Mouse (Mus musculus) natural killer cell, adult 2 months (primary cell): ENCODE results near the gene Rsph3a.
"Not testable (repeated sequence)": the region's sequence is repeated elsewhere in the genome, so short reads cannot be mapped to it uniquely, and the experiment has no call there.

Experiments
- DNase-seq, 2 experiments: peaks; one replicate each; pipeline ENCODE4 v3.0.0; 2022; ENCODE audit warnings: low spot score in 2 of 2

Rsph3a gene

DNA sequence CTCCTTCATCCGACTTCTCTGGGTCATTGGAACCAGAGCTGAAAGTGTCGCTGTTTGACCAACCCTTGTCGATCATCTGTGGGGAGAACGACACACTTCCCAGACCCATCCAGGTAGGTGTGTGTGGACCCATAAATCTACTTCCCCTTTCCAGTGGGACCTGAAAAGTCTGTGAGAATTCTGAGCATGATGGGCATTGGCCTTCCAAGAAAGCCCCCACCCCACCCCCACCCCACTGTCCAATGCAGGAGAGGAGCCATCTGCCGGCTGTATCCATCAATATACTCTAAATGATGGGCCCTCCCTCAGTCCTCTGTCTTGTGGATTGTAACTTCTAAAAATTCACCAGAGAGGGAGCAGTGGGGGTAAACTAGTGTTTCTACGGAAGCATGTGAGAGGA, 16.8 kb upstream of the Rsph3a start:
- no peak for DNase-seq

DNA sequence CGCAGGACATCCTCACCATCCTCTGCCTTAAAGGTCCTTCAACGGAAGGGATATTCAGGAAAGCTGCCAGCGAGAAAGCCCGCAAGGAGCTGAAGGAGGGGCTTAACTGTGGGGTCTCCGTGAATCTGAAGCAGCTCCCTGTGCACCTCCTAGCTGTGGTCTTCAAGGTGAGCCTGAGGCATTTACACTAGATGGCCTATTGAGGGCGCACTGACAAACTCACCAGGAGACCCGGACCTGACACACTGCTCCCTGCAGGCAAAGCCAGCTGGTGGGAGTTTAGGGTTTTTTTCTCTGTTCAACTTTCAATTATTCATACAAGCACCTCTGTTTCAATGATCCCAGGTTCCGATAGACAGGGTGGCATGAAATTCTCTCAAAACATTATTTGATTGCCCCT, 16.1 kb upstream of the Rsph3a start:
- DNase-seq: no peak

DNA sequence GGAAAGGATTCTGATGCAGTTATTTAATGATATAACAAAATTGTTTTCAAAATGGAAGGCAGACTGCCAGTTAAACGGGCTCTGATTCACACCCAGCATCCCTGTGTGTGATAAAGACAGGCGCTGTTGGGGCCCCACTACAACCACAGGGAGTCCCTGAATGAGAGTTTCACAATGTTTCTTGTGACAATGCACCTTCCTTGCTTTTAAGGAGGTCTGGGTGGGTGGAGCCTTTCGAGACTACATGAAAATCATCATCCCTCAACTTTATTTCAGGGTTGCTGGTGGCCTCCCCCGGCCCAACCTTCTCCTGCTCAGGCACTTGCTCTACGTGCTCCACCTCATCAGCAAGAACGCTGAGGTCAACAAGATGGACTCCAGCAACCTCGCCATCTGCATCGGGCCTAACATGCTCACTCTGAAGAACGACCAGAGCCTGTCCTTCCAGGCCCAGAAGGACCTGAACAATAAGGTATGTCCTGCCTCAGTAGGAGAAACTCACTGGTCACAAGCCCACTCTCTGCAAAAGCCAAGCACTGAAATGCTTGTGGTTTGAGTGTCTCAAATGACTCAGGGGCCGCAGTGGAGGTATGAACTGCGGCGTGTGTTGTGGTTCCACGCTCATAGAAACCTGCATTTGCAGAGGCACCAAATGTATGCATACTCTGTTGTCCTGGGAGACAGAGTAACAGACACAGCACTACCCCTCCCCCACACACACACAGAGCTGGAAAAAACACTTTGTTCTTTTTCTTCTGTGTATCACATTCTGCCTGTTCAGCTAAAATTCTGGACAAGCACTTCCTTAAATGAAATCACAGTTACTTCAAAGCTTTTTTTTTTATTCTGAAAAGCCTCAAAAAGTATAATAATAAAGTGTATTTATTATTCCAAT, 14.1 kb upstream of the Rsph3a start:
- peak; percentile 33 to 54 for DNase-seq

DNA sequence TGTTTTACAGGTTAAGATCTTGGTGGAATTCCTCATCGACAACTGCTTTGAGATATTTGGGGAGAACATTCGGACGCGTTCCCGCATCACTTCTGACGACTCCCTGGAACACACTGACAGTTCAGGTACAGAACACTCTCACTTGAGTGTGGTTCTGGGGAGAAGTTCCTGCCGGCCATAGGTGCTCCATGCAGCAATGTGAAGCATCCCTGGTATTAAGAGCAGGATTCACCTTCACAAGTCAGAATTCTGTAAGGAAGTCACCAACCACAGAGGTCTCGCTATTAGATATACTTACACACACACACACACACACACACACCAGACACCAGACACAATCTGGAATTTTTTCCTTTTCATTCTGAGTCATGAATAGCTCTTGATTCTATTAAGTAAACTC, 13.3 kb upstream of the Rsph3a start:
- DNase-seq: not testable (repeated sequence)

DNA sequence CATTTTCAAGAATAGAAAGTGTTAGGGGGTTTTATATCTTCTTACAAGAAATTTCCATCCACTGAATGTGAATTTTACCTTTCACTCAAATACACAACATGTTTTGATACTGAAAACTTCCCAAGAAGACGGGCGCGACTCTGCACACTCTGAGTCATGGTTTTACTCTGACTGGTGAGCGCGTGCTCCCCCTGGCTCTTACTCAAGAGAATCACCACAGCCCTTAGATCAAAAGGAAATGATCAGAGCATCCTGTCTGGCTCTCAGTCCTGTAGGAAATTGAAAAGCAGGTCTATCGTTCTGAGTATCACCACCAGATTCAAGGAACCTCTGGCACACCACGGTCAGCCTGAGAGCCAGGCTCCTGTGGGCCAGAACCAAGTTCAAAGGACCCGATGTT, 5.8 kb upstream of the Rsph3a start:
- peak; percentile 57 to 66 for DNase-seq

DNA sequence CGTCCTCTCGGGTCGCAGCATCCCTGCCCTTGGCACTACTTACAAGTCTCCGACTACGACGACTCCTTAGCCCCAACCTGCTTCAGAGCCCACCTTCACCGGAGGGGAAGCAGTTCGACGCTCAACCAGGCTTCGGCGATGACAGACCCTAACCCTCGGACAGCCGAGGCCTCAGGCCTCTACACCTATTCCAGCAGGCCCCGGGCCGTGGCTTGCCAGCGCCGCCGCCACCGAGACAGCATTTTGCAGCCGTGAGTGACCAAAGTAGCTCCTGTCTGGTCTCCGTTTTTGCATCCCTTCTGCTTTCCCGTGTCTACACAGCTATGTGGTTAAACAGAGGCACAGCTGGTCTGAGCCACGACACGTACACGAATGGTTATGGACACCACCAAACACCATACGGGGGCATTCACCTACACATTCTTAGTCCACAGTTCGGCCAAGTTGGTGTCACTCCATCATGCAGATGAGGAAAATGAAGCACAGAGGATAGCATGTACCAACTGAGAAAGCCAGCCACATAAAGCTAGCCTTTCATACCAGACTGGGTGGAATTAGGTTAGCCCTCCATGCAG, 726 bp downstream of the Rsph3a start:
- DNase-seq: not testable (repeated sequence)

DNA sequence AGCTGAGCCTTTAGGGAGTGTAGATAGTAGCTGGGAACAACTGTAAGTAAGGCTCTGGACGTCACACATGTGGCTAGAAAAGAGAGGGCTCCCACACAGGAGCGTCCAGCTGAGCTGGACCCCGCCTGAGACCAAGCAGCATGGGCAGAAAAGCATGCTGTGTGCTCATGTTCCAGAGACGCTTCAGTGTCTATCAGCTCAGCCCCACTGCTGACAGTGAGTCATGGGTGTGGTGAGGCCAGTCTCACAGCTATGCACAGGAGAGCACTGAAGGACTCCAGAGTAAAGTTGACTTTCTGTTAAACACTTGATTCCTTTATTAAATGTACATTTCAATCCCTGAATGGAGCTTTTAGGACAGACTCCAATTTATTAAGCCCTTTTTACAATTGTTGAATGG, 5.9 kb downstream of the Rsph3a start:
- not testable (repeated sequence) for DNase-seq

DNA sequence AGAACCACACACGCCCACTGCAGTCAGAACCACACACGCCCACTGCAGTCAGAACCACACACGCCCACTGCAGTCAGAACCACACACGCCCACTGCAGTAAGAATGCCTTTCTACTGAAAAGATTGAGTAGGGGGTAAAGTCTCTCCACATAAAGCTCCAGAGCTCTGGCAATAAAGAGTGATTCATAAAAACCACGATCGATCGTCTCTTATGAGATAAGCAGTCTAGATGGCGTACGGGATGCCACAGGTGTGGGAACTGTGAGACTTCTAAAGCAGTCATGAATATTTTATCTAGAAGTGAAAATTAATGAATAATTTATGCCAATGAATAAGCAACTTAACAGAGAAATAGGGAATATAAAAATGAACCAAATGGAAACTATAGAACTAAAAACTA, 11.8 kb downstream of the Rsph3a start:
- not testable (repeated sequence) for DNase-seq

DNA sequence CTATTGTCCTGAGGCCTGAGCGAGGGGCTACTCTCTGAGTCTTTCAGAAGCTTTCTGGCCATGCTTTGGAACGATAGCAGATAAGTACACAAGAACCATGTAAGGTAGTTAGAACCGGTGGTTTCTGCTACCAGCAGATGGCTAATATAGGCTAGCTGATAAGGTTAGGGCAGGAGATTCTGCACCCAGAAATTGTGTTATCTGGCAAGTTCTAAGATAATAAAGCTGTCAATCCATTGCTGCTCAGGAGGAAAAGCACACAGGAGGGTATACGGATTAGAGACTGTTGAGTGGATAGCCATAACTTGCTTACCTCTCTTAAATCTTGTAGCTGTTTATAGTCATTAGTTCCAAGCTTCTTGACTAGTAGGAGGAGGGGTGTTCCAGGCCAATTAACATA, 17.9 kb downstream of the Rsph3a start:
- not testable (repeated sequence) for DNase-seq

DNA sequence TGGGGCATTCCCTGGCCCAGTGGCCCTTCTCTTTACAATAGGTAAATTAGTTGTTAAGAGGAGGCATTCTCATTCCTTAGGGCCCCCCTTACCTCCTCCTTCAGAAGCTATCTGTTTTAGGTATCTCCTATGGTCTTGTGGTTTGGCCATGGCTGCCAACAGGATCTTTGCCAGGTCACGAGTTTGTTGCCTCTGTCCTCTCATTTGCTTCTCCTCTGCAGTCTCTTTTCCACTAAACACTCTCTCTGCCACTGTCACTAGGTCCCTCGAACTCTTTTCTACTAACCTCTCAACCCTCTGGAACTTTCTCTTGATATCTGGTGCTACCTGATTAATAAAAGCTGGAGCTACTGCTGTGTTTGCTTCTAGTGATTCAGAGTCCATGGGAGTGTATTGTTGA, 19.0 kb downstream of the Rsph3a start:
- not testable (repeated sequence) for DNase-seq

DNA sequence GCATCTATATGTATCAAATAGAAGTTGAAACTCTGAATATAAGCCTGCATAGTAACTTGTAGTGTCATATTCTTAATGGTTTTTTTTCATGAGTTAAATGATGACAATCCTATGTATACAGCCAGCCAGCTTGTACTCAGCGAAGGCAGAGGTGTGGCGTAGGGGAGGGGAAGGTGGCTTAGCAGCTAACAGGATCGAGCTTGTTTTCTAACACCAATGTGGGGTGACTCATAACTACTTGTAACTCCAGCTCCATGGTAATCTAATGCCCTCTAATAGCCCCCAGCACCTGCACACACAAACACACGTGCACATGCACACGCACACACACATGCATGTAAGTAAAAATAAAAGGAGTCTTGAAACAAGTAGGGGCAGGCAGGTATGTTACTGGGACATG, 23.1 kb downstream of the Rsph3a start:
- not testable (repeated sequence) for DNase-seq

DNA sequence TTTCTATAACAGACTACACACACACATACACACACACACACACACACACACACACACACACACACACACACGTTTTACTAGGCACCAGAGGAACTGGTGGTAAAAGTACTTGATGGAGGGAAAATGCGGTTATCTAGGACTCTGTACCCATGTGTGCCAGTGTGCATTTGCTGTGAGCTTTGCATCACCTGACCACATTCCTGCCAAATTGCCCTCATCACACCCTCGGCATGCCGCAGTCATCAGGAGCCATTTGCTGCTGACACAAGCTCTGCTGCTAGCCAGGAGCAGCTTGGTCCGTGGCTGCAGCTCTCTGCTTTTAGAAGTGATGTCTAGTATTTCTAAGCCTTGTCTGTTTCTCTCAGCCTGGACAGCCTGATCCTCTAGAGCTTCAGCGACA, 24.4 kb downstream of the Rsph3a start:
- not testable (repeated sequence) for DNase-seq

DNA sequence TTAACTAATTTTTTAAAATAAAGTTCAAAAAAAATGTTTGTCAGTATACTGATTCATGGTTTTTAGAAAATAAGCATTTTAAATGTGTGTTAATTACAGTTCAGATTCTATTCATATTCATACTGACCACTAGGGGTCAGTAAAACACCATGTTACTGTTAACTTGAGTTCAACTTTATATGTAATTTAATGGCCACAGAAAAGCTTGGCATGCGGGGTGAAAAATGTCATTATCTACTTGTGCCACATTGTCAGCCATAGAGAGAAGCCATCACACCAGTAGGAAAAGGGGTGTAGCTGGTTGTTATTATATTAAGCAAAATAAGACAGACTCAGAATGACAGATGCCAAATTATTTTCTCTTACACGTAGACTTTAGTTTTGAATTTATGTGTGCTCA, 38.1 kb downstream of the Rsph3a start:
- not testable (repeated sequence) for DNase-seq

DNA sequence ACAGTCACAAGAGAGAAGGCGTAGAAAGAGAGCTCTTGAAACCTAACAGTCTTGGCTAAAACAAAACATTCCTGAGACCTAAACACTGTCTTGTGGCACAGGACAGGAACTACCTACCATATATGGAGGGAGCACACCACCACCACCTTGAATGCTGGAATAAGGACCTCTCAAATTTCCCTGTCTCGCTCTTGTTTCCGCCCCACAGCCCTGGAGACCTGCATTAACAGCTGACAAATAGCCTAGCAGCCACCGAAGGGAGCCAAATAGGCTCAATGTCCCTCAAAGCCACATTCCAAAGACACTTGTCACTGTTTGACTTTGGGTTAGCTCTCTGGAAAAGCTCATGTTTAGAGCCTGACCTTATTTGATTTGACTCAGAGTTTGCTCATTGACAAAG, 40.2 kb downstream of the Rsph3a start:
- not testable (repeated sequence) for DNase-seq

DNA sequence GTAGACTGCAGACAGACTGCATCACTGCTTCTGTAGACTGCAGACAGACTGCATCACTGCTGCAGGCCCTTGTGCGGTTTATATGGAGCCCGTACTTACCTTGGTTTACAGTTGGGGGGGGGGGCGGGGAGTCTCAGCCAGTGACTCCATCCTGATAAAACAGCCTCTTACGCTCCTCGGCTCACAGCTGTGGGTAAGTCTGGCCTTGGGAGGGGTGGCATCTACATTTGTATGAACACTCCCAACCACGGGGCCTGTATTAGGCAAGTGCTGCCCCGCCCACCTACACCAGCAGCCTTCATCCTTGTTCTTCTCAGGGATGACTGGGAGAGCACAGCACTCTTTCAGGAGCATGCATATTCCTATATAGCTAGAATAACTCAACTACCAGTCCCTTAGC, 41.6 kb downstream of the Rsph3a start:
- not testable (repeated sequence) for DNase-seq

DNA sequence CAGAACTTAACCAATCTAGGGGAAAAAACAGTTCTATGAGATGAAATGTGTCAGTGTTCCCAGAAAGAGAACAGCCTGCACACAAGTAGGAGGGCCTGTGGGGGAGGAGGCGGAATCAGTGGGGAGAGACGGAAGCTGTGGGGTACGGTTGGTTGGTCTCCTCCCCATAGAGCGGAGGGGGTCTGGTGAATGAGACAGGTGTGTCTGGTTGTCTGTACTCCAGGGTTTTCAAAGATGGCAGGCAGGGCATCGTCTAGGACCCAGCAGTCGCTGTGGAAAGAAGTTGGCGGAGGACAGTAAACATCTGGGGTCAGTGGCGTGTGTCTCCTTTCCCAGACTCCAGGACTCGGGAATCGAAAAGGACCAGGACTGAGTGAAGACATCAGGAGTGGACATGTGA, 57.8 kb downstream of the Rsph3a start:
- not testable (repeated sequence) for DNase-seq

DNA sequence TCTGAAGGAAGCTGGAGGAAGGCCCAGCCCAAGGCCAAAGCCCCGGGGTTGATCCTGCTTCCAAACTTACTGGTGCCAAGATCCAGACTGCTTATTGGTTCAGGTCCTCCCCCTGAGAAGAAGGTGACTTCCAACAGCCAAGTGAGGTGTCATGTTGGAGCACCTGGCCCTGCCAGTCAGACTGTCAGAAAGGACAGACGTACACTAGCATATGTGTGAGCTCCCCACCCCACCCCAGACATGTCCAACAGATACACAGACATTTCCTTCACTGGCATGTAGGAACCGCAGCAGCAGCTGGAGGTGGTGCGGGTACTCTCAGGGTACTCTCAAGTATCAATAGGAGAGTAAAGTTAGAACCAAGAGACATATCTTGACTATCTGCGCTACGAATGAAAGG, 61.4 kb downstream of the Rsph3a start:
- not testable (repeated sequence) for DNase-seq

DNA sequence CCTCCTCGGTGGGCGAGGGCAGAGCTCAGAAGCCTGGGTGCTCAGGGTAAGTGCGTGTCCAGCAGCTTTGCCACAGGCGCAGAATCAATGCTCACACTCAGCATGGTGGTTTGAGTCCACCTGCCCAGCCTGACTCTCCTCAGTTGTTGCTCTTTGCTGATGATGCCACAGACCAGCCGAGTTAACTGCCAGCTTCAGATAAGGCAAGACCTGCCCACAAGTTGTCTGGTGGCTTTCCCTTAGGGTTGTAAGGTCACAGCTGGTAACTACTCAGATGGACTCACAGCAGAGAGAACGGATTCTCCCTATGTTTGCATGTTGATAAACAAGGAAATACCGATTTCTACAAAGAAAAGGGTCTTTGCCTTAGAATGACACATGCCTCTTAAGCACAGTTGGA, 64.2 kb downstream of the Rsph3a start:
- DNase-seq: not testable (repeated sequence)

DNA sequence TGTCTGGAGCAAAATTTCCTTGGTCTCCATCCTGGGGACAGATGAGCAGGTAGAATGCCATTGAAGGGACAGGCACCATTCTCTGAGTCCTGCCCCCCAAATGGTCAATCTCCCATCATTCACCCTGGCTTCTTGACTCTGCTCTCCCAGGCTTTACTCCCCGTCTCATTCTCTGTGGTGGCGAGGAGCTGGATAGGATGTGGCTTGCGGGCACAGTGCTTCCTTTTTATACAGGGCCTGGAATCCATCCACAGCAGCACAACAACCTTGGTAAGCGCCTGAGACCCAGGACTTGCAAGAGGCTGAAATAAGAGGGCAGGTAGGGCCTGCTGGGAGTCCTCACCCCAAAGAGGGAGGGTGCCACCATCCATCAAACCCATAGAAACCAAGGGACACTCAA, 68.6 kb downstream of the Rsph3a start:
- DNase-seq: not testable (repeated sequence)

DNA sequence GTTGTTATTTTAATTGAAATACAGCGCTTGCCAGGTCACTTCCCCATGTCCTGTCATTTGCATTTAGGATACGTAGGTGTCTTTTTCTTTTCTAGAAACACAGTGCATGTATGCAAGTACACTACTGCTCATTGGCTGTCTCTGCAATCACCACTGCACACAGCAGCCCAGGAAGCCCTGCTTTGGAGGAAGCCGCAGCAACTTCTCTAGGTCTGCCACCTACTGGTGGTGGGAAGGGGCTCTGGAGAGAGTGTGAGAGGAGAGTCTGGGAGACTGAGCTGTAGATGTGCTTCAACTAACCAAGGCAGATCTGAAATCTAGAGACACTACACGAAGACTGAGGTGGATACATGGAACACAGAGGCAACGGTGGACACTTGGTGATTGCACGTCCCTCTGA, 77.3 kb downstream of the Rsph3a start:
- not testable (repeated sequence) for DNase-seq

DNA sequence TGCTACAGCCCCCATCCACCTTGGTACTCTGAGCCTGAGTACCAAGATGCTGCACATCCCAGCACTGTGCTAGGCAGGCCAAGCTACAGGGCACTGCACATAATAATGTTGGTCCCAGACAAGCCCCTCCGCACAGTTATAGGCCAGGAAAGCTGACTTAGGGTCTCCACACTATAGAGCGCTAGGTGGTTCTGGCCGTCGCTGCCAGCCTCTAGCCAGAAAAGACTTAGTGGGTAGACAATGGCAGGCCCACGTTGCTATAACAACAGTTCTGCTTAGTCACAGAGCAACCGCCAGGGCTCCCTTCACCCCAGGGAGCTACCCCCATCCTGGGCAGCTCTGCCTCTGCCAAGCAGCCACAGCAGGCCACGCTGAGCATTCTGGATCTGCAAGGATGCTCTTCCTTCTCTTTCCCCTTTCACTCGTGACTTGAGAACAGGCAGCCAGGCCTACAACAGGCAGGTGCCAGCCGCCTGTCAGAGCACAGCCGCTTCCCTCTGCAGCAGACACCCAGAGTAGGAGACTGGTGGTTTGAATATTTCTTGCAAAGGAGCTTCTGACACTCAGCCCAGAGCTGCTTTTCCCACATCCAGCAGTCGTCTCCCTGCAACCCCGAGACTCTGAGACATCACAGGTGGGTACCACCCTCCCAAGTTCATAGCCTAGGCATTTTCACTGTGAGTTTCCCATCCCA, 82.2 kb downstream of the Rsph3a start:
- not testable (repeated sequence) for DNase-seq
